Mouse (Mus musculus) cortical plate, adult 2 months (tissue): ENCODE results near the gene Itm2a.

Experiments used
- CTCF ChIP-seq: fragments of 200-500 bp; IDR thresholded peaks from 2 replicates; pipeline ENCODE4 v1.5.1; 2011; ENCODE audit warnings: mild to moderate bottlenecking, control low read depth, low read length; ENCODE audit not compliant: insufficient read depth; ENCODE audit errors: extremely low read depth
- POLR2A ChIP-seq: fragments of 200-500 bp; IDR thresholded peaks from 2 replicates; pipeline ENCODE4 v1.6.1; 2011; ENCODE audit warnings: mild to moderate bottlenecking, low read length, control low read depth; ENCODE audit not compliant: insufficient read depth; ENCODE audit errors: extremely low read depth

DNA sequence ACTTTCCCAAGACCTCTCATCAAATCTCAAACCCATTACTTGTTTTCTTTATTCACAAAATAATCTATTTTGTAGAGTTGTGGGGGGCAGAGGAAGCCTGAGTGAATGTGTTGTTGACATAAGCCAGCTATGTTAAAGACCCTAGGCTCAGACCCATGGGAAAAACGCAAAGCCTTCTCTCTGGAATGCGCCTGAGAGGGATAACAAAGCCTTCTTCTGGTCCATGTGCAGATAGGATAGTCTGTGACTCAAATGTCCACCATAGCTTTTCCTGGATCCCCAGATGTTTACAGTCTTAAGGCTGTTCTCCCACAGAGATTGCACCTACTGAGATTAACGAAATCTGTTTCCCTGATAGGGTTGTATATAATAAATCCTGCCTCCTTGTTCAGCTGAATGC is 9.9 kb downstream of the Itm2a start:
- TF ChIP-seq POLR2A: no peak
- no peak for TF ChIP-seq CTCF
